Mouse (Mus musculus): ENCODE data around the gene Ubxn7.

- TF ChIP-seq CTCF (IDR thresholded peaks at IDR 0.05; ENCODE audit: insufficient read depth, low read depth, low read length) (no peak), POLR2A (IDR thresholded peaks at IDR 0.05; ENCODE audit: insufficient read depth, low read depth, low read length) (no peak)
Measured at GRCm38 (mm10) chr16:32312859-32313258, 19.2 kb upstream of the Ubxn7 start.
